Mouse (Mus musculus): ENCODE results near the gene Mgll.

DNA sequence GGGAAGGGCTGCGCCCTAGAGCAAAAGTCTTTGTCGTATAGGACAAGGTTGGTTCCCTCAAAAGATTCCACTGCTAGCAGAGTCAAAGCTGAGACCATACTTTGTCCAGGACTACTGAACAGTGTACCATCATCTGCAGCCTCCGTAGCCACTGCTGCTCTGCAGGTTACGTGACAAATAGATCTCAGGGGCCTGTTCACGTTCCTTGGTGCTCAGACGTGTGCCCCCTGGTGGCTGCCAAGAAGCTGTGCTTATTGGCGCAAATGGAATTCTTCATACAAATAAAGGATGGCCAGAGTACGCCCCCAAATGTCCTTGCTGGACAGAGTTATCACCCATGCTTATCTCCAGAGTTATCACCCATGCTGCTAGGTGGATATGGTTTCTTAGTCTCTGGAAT is 107.2 kb downstream of the Mgll start:
- peak; percentile 94 for TF ChIP-seq CTCF (conservative IDR thresholded peaks at IDR 0.05; ENCODE audit: insufficient read depth, insufficient read length, low read depth, low read length)
- TF ChIP-seq POLR2A (IDR thresholded peaks at IDR 0.05; ENCODE audit: low read depth, low read length) = no peak

Measured in kidney, adult 2 months (tissue).